Mouse (Mus musculus): ENCODE measurements around the gene Map2k5. TPM values are rescaled to one million over a fixed set of nuclear protein-coding genes. Genes with fewer than 3 reads are reported as not detected.

Gene Map2k5
- polyA plus RNA-seq, 1 experiment from 2014 or later: 37.2 TPM

GRCm38 (mm10) chr9:63129641-63130041 is 248.1 kb downstream of the Map2k5 start:
- Histone ChIP-seq H3K9me3 (no peaks in the 10 kb centered on the region), H3K36me3 (no peaks in the 10 kb centered on the region), H3K9ac (no peak overlapping the region), H3K4me1 (peaks cover 24% of the 10 kb centered on the region), H3K4me3 (no peak overlapping the region), H3K27ac (no peak overlapping the region), H3K4me2 (replicated peaks) (no peak overlapping the region), H3K27me3 (peaks cover 15% of the 10 kb centered on the region)
- no peak for ATAC-seq (ENCODE audit: low FRiP score, low read depth)
- WGBS: 84% methylated on average over 8 of the region's 8 CpGs

DNA sequence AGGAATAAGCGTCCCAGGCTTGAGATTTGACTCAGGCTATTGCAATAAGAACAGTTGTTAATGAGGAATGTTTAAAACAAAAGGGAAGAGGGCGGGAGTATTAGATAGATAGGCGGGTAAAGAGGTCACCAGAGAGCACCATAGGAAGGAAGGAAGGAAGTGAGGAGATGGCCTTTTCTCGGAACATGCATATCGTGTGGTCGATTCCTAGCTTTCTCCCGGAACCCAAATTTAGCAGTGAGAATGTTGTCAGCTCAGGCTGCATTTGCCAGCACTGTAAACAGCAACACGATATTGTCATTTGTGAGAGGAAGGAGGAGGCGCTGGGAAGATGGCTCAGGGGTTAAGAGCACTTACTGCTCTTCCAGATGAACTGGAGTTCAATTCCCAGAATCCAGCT is 253.2 kb downstream of the Map2k5 start:
- H3K36me3 ChIP-seq: no peaks in the 10 kb centered on the region

GRCm38 (mm10) chr9:63123451-63124438 is 254.0 kb downstream of the Map2k5 start:
- Histone ChIP-seq H3K9ac (peak overlapping the region; percentile 70), H3K9me3 (no peaks in the 10 kb centered on the region), H3K4me1 (peaks cover 18% of the 10 kb centered on the region; the same call in 1 of the 2 replicates), H3K27me3 (no peaks in the 10 kb centered on the region), H3K36me3 (no peaks in the 10 kb centered on the region), H3K27ac (peak overlapping the region; percentile 69), H3K4me2 (replicated peaks) (peak overlapping the region; percentile 84), H3K4me3 (peak overlapping the region; percentile 51)
- 5% methylated on average over 30 of the region's 30 CpGs for whole genome bisulfite sequencing
- ATAC-seq (ENCODE audit: low FRiP score, low read depth): peak; percentile 95

More for the DNA sequence above, 253.2 kb downstream of the Map2k5 start:
- Histone ChIP-seq H3K27ac (no peak overlapping the region), H3K9ac (no peak overlapping the region), H3K27me3 (no peaks in the 10 kb centered on the region), H3K9me3 (no peaks in the 10 kb centered on the region), H3K4me1 (peaks cover 18% of the 10 kb centered on the region; the same call in 1 of the 2 replicates), H3K4me3 (no peak overlapping the region), H3K4me2 (replicated peaks) (peak overlapping the region; percentile 84; the same call in 1 of the 2 replicates)
- ATAC-seq (ENCODE audit: low FRiP score, low read depth): no peak
- whole genome bisulfite sequencing: 47% methylated on average over 9 of the region's 9 CpGs

- Histone ChIP-seq H3K36me3 (no peaks in the 10 kb centered on the region), H3K4me3 (no peak overlapping the region), H3K9me3 (no peaks in the 10 kb centered on the region), H3K4me1 (peaks cover 18% of the 10 kb centered on the region; the same call in 1 of the 2 replicates), H3K27me3 (0 out of 2 replicates have a peak, but pooled peaks cover under 1% of the 10 kb centered on the region), H3K9ac (no peak overlapping the region), H3K4me2 (replicated peaks) (no peak overlapping the region), H3K27ac (no peak overlapping the region)
- ATAC-seq (ENCODE audit: low FRiP score, low read depth): no peak
- WGBS: 45% methylated on average over 8 of the region's 8 CpGs
Measured at GRCm38 (mm10) chr9:63122161-63122833, 255.4 kb downstream of the Map2k5 start.

DNA sequence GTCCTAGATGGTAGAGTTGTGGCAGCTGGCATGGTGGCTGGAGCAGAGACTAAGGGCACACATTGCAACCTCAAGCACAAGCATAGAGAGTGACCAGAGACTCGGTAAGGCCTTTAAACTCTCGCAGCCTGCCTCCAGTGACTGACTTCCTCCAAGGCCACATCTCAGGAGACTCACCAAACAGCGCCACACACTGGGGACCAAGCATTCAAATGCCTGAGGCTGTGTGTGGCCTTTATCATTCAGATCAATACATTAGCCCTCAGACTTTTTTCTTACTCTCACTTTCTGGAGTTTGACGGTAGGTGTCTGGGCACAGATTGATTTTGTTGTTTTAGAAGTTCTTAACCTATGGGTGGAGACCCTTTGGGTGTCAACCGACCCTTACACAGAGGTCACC is 259.3 kb downstream of the Map2k5 start:
- Histone ChIP-seq H3K36me3 (no peaks in the 10 kb centered on the region), H3K9ac (no peak overlapping the region), H3K27me3 (0 out of 2 replicates have a peak, but pooled peaks cover 3% of the 10 kb centered on the region), H3K4me2 (replicated peaks) (no peak overlapping the region), H3K9me3 (no peaks in the 10 kb centered on the region), H3K4me3 (no peak overlapping the region), H3K4me1 (peaks cover 11% of the 10 kb centered on the region; the same call in 1 of the 2 replicates), H3K27ac (no peak overlapping the region)
- no peak for ATAC-seq (ENCODE audit: low FRiP score, low read depth)
- 73% methylated on average over 5 of the region's 5 CpGs for WGBS

Other genes starting within 250 kb of the Map2k5 start
- 0.06 TPM in 1 of 2 replicates, not detected in the other for gene Skor1, start 228.9 kb downstream of the Map2k5 start, polyA plus RNA-seq (2015; fragmentation: Nextera tagmentation; extraction: Ambion mirVana)
- 37.9 and 40.5 TPM in 2 replicates for gene 2300009A05Rik, start 21.3 kb upstream of the Map2k5 start, polyA plus RNA-seq (2015; fragmentation: Nextera tagmentation; extraction: Ambion mirVana)
- 0.15 and 0.20 TPM in 2 replicates for gene Iqch, start 224.6 kb upstream of the Map2k5 start, polyA plus RNA-seq (2015; fragmentation: Nextera tagmentation; extraction: Ambion mirVana)
- gene Aagab, start 224.8 kb upstream of the Map2k5 start, polyA plus RNA-seq (2015; fragmentation: Nextera tagmentation; extraction: Ambion mirVana): 21.7 and 26.2 TPM in 2 replicates